ENCODE assay signal across 9 mouse cellular contexts in the genomic region with DNA sequence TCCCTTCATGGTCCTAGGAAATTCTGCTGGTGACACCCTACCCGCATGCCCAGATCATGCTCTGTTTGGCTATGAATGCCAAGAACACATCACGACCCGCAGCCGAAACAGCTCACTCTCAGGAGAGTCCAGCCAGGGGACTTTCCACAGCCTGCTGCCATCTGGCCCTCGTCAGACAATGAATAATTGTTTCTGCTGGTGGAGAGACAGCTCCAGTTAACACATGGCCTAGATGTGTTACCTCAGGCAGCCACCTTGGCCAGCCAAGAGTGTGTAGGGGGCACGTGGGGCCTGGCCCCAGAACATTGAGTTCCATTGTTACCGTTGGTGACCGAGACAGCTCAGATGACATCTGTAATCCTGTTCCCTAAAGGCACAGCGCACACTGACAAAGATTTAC.
DNase-seq lines count a peak whose midpoint lies in the region; ATAC-seq lines count a peak whose summit lies in the region.
"Had no signal": no experiment of that assay in that cellular context is flagged by ENCODE, and none has a peak within 500 bp of the region (broad histone marks: within the 10 kb centered on the region; RNA-seq: fewer than 3 reads in every experiment).

No protein-coding gene starts in this region.

- ATAC-seq in kidney, embryonic 15.5 days (replicated peaks; ENCODE audit: low FRiP score), result peak; percentile 36; the same call in 1 of the 2 replicates
- peak; percentile 51 for ATAC-seq in forebrain, embryonic 16.5 days
- ATAC-seq in erythroblast, adult 5-6 weeks (replicated peaks; ENCODE audit: low FRiP score, poor library complexity, severe bottlenecking), result no peak

- H3K4me1 ChIP-seq in kidney, embryonic 15.5 days, result no peaks in the 10 kb centered on the region
- peaks cover 17% of the 10 kb centered on the region for H3K4me1 ChIP-seq in forebrain, embryonic 16.5 days (replicated peaks; ENCODE audit: control insufficient read depth, insufficient read depth, low read length)

- no peak overlapping the region for H3K4me2 ChIP-seq in kidney, embryonic 15.5 days
- no peak overlapping the region for H3K4me2 ChIP-seq in forebrain, embryonic 16.5 days (ENCODE audit: low read length)
- H3K4me2 ChIP-seq: heart, embryonic 15.5 days had no signal

- peaks cover 4% of the 10 kb centered on the region; the same call in 1 of the 2 replicates for H3K27me3 ChIP-seq in kidney, embryonic 15.5 days
- no peaks in the 10 kb centered on the region for H3K27me3 ChIP-seq in forebrain, embryonic 16.5 days (replicated peaks; ENCODE audit: control insufficient read depth, insufficient read depth, low read length)
- H3K27me3 ChIP-seq: heart, embryonic 15.5 days had no signal

- no peak overlapping the region for H3K4me3 ChIP-seq in kidney, embryonic 15.5 days (replicated peaks)
- H3K4me3 ChIP-seq in forebrain, embryonic 16.5 days (replicated peaks; ENCODE audit: low read length), result no peak overlapping the region
- H3K4me3 ChIP-seq: heart, embryonic 15.5 days had no signal

- no peak for DNase-seq in kidney, postnatal 25 days
- DNase-seq in brain, adult 2 months (ENCODE audit: low read depth, low spot score), result peak; percentile 60
- DNase-seq in layer of hippocampus, adult 9-11 months, result peak; percentile 70
- DNase-seq in retina, embryonic 14.5 days (ENCODE audit: low spot score), result peak; percentile 33
- DNase-seq in thymus, postnatal 4 days, result no peak

- 33% methylated on average over 9 of the region's 9 CpGs for WGBS in kidney, embryonic 15.5 days
- WGBS in forebrain, embryonic 16.5 days, result 55% methylated on average over 9 of the region's 9 CpGs

- H3K36me3 ChIP-seq in kidney, embryonic 15.5 days, result no peaks in the 10 kb centered on the region
- H3K36me3 ChIP-seq in forebrain, embryonic 16.5 days (ENCODE audit: control insufficient read depth, insufficient read depth), result no peaks in the 10 kb centered on the region
- H3K36me3 ChIP-seq: heart, embryonic 15.5 days had no signal

- no peak overlapping the region for H3K9ac ChIP-seq in kidney, embryonic 15.5 days
- no peak overlapping the region for H3K9ac ChIP-seq in forebrain, embryonic 16.5 days (replicated peaks; ENCODE audit: low read depth, low read length)
- H3K9ac ChIP-seq: heart, embryonic 15.5 days had no signal

- no peak overlapping the region for H3K27ac ChIP-seq in kidney, embryonic 15.5 days
- 0 out of 2 replicates have a peak overlapping the region, but pooled peaks have one; percentile 17 for H3K27ac ChIP-seq in forebrain, embryonic 16.5 days (ENCODE audit: low read length)
- H3K27ac ChIP-seq: heart, embryonic 15.5 days had no signal

- H3K9me3 ChIP-seq in kidney, embryonic 15.5 days (replicated peaks), result no peaks in the 10 kb centered on the region
- H3K9me3 ChIP-seq in forebrain, embryonic 16.5 days (ENCODE audit: control insufficient read depth, low read length), result no peaks in the 10 kb centered on the region
- H3K9me3 ChIP-seq: heart, embryonic 15.5 days had no signal

Comparison
In these comparisons a context has a peak if more than half of its experiments do, and no peak if none do; other contexts are left out.
1. DNase-seq: peak in brain, adult 2 months (single experiment), layer of hippocampus, adult 9-11 months (single experiment) and retina, embryonic 14.5 days (single experiment); none in kidney, postnatal 25 days (0 of 2) and thymus, postnatal 4 days (single experiment).